Mouse (Mus musculus) hindbrain, embryonic 16.5 days (tissue): ENCODE measurements around the gene 1700113H08Rik. TPM values are rescaled to one million over a fixed set of nuclear protein-coding genes. Genes with fewer than 3 reads are reported as not detected.

ENCODE experiments used
- ATAC-seq: fragments of 200-750 bp; cut with Nextera tagmentation; 2 replicates; pipeline ENCODE4 v1.8.0; 2017; ENCODE audit warnings: moderate TSS enrichment, moderate library complexity
- H3K27ac ChIP-seq: fragments of 300-500 bp; sonication (generic); 2 replicates; pipeline ENCODE4 v1.5.1; 2014; ENCODE audit warnings: low read depth, mild to moderate bottlenecking, control low read depth, low read length, moderate library complexity
- H3K27me3 ChIP-seq: fragments of 300-500 bp; sonication (generic); replicated peaks from 2 replicates; pipeline ENCODE4 v1.6.1; 2014; ENCODE audit warnings: low read length; ENCODE audit not compliant: control insufficient read depth, insufficient read depth
- H3K36me3 ChIP-seq: fragments of 300-500 bp; sonication (generic); 2 replicates; pipeline ENCODE4 v1.6.1; 2014; ENCODE audit warnings: mild to moderate bottlenecking, low read length, moderate library complexity, mixed read lengths; ENCODE audit not compliant: control insufficient read depth, insufficient read depth
- H3K4me1 ChIP-seq: fragments of 300-500 bp; sonication (generic); 2 replicates; pipeline ENCODE4 v1.6.1; 2014; ENCODE audit warnings: low read depth, low read length; ENCODE audit not compliant: control insufficient read depth, insufficient read depth
- H3K4me2 ChIP-seq: fragments of 300-500 bp; sonication (generic); 2 replicates; pipeline ENCODE4 v1.6.1; 2014; ENCODE audit warnings: mild to moderate bottlenecking, low read length, control low read depth, moderate library complexity
- H3K4me3 ChIP-seq: fragments of 300-500 bp; sonication (generic); 2 replicates; pipeline ENCODE4 v1.5.1; 2014; ENCODE audit warnings: mild to moderate bottlenecking, low read length, control low read depth, moderate library complexity
- H3K9ac ChIP-seq: fragments of 300-500 bp; sonication (generic); 2 replicates; pipeline ENCODE4 v1.6.1; 2014; ENCODE audit warnings: low read depth, mild to moderate bottlenecking, control low read depth, low read length, moderate library complexity
- H3K9me3 ChIP-seq: fragments of 300-500 bp; sonication (generic); 2 replicates; pipeline ENCODE4 v1.6.1; 2014; ENCODE audit warnings: mild to moderate bottlenecking, low read length, moderate library complexity; ENCODE audit not compliant: control insufficient read depth
- WGBS: fragments of 180-500 bp; shearing (Covaris S2); extraction: QIAGEN DNeasy Blood & Tissue Kit; methylation state at CpG from one replicate; pipeline ENCODE4 v1.1.7; 2014; 5-methylcytosine and 5-hydroxymethylcytosine counted together
- polyA plus RNA-seq: library from polyadenylated mRNA; unstranded; fragments of >200 nt; fragmentation: Nextera tagmentation; extraction: Ambion mirVana; gene quantifications from 2 replicates; pipeline ENCODE4 v1.2.1, GENCODE M21; 2015

The 1700113H08Rik gene
- polyA plus RNA-seq, 1 experiment from 2014 or later: 0.48 TPM

DNA sequence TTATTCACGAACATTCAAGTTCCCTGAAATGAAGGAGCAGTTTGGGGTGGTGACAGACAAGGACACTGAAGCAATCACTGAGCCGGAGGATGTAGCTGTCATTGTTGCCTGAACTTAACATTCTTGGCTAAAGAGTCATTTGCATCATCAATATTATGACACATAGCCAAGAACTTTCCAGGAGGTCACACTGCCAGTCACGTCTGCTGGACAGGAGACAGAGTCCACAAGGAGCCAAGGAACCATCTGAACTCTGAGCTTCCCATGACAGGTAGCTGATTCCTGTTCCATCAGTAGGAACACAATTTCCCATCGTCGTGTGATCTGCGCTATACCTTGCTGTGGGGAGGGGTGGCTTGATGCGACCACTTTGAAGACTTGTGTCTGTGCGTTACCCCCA lies 25.1 kb upstream of the 1700113H08Rik start:
- no peaks in the 10 kb centered on the region for H3K27me3 ChIP-seq
- peaks cover 12% of the 10 kb centered on the region for H3K4me1 ChIP-seq
- no peak overlapping the region for H3K4me2 ChIP-seq
- no peak overlapping the region for H3K27ac ChIP-seq
- H3K9ac ChIP-seq: no peak overlapping the region
- H3K36me3 ChIP-seq: no peaks in the 10 kb centered on the region
- ATAC-seq: no peak
- no peaks in the 10 kb centered on the region for H3K9me3 ChIP-seq
- H3K4me3 ChIP-seq: no peak overlapping the region
- 89% methylated on average over 8 of the region's 8 CpGs for WGBS

DNA sequence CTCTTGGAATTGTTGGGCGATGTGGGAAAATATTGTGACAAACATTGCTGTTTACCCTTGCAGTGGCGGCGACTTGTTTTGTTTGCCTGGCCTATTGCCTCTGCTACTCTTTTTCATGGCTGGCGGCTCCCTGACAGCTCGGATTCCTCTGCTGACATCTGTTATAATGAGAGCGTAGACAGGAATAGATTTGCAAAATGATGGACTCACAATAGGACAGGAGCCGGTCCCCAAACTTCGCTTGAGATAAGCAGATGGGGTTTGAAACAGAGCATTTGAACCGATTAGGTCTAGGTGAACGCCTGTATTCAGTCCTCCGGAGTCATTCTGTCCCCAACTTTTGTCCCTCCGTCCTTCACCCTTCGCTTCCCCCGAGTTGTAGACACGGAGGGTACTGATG lies 22.0 kb upstream of the 1700113H08Rik start:
- ATAC-seq: peak; percentile 48
- peaks cover 12% of the 10 kb centered on the region for H3K4me1 ChIP-seq
- H3K9me3 ChIP-seq: no peaks in the 10 kb centered on the region
- H3K27ac ChIP-seq: no peak overlapping the region
- H3K27me3 ChIP-seq: no peaks in the 10 kb centered on the region
- peak overlapping the region; percentile 28 for H3K4me2 ChIP-seq
- no peak overlapping the region for H3K4me3 ChIP-seq
- no peak overlapping the region for H3K9ac ChIP-seq
- H3K36me3 ChIP-seq: no peaks in the 10 kb centered on the region
- whole genome bisulfite sequencing: 28% methylated on average over 15 of the region's 15 CpGs

DNA sequence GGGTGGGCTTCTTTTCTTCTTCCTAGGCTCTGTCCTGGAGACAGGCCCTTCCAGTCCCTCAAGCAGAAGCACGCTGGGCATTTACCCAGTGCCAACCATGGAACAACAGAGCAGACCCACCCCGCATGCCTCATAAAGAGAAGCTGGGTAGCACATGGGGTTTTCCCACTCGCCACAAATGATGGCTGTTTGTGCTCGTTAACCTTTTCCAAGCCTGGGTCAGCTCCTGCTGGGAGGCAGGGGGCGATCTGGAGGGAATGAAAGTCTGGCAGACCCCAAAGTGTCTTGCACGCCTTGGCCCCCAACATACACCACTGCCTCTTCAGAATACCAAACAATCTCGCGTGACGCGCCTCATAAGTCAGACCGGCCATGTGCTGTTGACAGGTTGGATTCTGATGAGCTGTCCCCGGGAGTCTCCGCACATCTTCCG lies 21.6 kb upstream of the 1700113H08Rik start:
- no peak overlapping the region for H3K4me3 ChIP-seq
- H3K4me1 ChIP-seq: peaks cover 12% of the 10 kb centered on the region
- no peaks in the 10 kb centered on the region for H3K9me3 ChIP-seq
- WGBS: 17% methylated on average over 14 of the region's 14 CpGs
- H3K9ac ChIP-seq: no peak overlapping the region
- peak; percentile 86 for ATAC-seq
- H3K4me2 ChIP-seq: peak overlapping the region; percentile 28
- no peaks in the 10 kb centered on the region for H3K27me3 ChIP-seq
- no peaks in the 10 kb centered on the region for H3K36me3 ChIP-seq
- no peak overlapping the region for H3K27ac ChIP-seq

DNA sequence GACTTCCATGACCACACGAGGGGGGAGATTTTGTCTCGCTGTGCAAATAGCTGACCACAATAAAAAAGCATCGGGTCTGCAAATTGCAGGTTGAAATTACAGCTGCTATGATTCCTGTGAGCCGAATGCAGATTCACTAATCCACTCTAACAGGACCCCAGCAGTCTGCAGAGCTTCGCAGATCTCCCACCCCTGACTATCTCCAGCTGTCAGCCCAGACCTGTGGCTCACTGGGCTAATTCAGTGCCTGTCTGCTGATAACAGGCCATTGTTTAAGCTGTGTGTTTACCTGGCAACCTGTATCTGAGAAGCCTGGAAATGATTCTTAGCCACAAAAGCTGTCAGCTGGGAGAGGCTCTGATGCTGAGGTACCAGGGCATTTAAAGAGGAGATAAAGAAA lies 20.8 kb upstream of the 1700113H08Rik start:
- Histone ChIP-seq H3K9ac (no peak overlapping the region), H3K4me3 (no peak overlapping the region), H3K27ac (no peak overlapping the region), H3K9me3 (no peaks in the 10 kb centered on the region), H3K4me2 (no peak overlapping the region; the same call in 1 of the 2 replicates), H3K4me1 (peaks cover 12% of the 10 kb centered on the region), H3K36me3 (no peaks in the 10 kb centered on the region), H3K27me3 (no peaks in the 10 kb centered on the region)
- peak; percentile 57; the same call in 1 of the 2 replicates for ATAC-seq
- WGBS: 23% methylated on average over 5 of the region's 5 CpGs

DNA sequence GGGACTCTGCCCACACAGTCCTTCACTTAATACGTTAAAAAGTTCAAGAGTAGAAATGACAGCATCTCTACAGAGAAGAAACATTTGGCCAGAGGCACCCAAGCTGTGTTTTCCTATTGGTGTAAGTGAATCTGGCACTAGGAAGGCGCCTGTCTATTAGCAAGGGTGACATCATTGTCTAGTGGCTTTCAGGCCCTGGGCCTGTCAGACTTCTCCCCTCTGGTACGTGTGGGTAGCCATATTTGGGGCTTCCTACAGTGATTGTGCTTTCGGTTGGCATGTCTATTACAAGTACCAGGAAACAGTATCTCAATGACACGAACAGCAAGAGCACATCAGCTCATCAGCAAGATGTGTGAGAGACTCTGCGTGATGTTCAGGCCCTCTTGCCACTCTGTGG lies 18.5 kb upstream of the 1700113H08Rik start:
- Histone ChIP-seq H3K27me3 (no peaks in the 10 kb centered on the region), H3K4me2 (no peak overlapping the region), H3K9ac (no peak overlapping the region), H3K27ac (no peak overlapping the region), H3K4me3 (no peak overlapping the region), H3K9me3 (no peaks in the 10 kb centered on the region), H3K4me1 (peaks cover 12% of the 10 kb centered on the region), H3K36me3 (no peaks in the 10 kb centered on the region)
- 83% methylated on average over 6 of the region's 6 CpGs for WGBS
- ATAC-seq: no peak

DNA sequence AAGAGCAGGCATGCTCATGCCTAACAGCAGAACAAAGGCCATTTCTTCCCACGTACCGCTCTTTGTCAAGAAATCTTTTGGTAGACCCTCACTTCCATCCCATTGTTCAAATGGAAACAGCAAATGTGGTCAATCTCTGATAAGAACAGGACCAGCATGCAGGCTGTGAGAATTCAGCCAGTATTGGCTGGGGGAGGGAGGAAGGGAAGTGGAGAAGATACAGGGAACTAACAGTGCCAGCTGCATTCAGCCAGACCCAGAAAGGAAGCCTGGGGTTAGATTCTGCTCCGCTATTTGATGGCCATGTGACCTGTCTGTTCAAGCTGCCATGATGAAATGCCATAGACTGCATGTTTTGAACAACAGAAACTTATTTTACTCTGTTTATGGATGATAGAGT lies 18.0 kb upstream of the 1700113H08Rik start:
- H3K4me3 ChIP-seq: no peak overlapping the region
- H3K4me1 ChIP-seq: peaks cover 12% of the 10 kb centered on the region
- no peak for ATAC-seq
- H3K36me3 ChIP-seq: no peaks in the 10 kb centered on the region
- H3K9me3 ChIP-seq: no peaks in the 10 kb centered on the region
- H3K27me3 ChIP-seq: no peaks in the 10 kb centered on the region
- no peak overlapping the region for H3K27ac ChIP-seq
- 90% methylated on average over 3 of the region's 3 CpGs for WGBS
- H3K9ac ChIP-seq: no peak overlapping the region
- H3K4me2 ChIP-seq: no peak overlapping the region

DNA sequence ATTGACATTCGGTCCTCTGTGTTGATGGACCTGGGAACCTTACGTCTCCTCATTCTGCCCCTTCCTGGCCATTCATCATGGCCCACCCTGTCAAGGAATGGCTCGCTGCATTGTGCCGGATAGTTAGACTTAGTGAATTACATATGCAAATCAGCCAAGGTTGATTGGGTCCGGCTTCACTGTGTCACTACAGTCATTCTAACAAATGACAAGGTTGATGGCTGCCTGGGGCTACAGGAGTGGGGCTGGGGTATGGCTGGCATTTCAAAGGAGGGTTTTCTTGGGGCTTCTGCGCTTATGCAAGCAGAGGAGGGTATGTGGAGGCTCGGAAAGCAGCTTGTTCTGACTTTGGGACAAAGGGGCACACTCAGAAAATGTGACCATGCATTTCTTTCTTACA lies 16.6 kb upstream of the 1700113H08Rik start:
- no peaks in the 10 kb centered on the region for H3K27me3 ChIP-seq
- H3K36me3 ChIP-seq: no peaks in the 10 kb centered on the region
- no peak overlapping the region for H3K4me2 ChIP-seq
- no peak overlapping the region for H3K27ac ChIP-seq
- H3K4me3 ChIP-seq: no peak overlapping the region
- no peak overlapping the region for H3K9ac ChIP-seq
- no peaks in the 10 kb centered on the region for H3K9me3 ChIP-seq
- peaks cover 8% of the 10 kb centered on the region for H3K4me1 ChIP-seq
- ATAC-seq: no peak
- WGBS: 50% methylated on average over 7 of the region's 7 CpGs

DNA sequence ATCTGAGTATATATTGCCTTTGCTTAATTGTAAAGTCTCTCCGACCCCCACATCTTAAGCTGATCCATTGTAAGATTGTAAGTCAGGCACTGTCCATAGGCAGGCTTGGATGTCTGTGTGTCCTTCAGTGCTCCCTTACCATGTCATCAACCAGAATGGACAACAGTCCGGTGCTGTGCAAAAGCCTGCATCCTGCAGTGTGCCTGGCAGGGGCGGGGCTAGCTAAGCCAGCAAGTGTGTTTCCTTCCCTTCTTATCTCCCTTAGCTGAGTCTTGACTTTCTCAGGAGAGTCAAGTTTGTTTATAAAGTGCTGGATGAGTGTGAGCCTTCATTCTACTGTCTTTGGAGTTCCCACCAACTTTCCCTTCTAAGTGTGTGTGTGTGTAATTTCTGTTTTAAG lies 12.6 kb upstream of the 1700113H08Rik start:
- Histone ChIP-seq H3K4me1 (no peaks in the 10 kb centered on the region), H3K4me2 (no peak overlapping the region), H3K27me3 (no peaks in the 10 kb centered on the region), H3K4me3 (no peak overlapping the region), H3K36me3 (no peaks in the 10 kb centered on the region), H3K9ac (no peak overlapping the region), H3K27ac (no peak overlapping the region), H3K9me3 (no peaks in the 10 kb centered on the region)
- WGBS: 77% methylated on average over 3 of the region's 3 CpGs
- no peak for ATAC-seq

DNA sequence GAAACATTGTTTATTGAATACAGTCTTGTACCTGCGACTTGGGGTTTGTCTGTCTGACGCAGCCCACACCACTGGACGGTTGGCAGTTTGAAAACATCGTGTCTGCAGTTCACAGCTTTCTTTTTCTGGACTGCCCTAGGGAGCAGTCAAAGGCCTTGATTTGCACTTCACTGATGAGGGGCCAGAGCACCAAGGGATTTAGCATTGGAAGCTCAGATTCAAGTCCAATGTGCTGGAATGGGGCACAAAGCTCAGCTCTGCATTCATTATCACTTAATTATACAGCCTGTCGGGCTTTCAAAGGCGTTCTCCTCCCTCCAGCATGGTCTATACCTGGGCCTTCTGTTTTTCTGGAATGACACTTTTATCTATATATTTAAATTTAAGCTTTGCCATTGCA lies 11.4 kb upstream of the 1700113H08Rik start:
- H3K4me2 ChIP-seq: no peak overlapping the region
- H3K4me1 ChIP-seq: no peaks in the 10 kb centered on the region
- no peak for ATAC-seq
- no peaks in the 10 kb centered on the region for H3K27me3 ChIP-seq
- no peak overlapping the region for H3K27ac ChIP-seq
- H3K4me3 ChIP-seq: no peak overlapping the region
- H3K9me3 ChIP-seq: no peaks in the 10 kb centered on the region
- WGBS: 22% methylated on average over 6 of the region's 6 CpGs
- no peak overlapping the region for H3K9ac ChIP-seq
- H3K36me3 ChIP-seq: no peaks in the 10 kb centered on the region

DNA sequence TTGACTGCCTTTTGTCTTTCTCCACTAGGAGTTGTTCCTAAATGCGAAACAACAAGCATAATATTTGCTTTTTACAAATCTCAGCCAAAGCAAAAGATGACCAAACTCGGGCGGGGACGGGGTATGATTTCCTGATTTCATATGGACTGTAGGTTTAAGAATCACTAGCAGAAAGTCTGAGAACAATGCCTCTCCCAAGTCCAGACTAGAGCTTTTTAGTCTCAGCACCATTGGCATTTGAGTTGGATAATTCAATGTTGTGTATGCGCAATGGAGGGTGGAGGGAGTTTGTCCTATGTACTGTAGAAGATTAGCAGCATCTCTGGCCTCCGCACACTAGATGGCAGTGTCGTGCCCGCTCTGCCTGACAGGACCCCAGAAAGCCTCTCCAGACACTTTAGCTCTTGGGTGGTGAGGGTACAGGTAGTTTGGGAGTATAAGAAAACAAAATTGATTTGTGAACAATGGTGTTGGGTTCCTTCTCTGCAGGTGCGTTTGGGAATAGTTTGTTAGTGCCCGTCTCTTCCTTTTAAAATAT lies 10.8 kb upstream of the 1700113H08Rik start:
- no peak for ATAC-seq
- Histone ChIP-seq H3K36me3 (no peaks in the 10 kb centered on the region), H3K27ac (no peak overlapping the region), H3K4me1 (no peaks in the 10 kb centered on the region), H3K4me3 (no peak overlapping the region), H3K27me3 (no peaks in the 10 kb centered on the region), H3K9ac (no peak overlapping the region), H3K4me2 (no peak overlapping the region), H3K9me3 (no peaks in the 10 kb centered on the region)
- 84% methylated on average over 10 of the region's 10 CpGs for WGBS
